Mouse (Mus musculus): ENCODE results near the gene Rbmx2. TPM values are rescaled to one million over a fixed set of nuclear protein-coding genes. Genes with fewer than 3 reads are reported as not detected.

The Rbmx2 gene
- polyA plus RNA-seq (2015; fragmentation: Nextera tagmentation; extraction: Ambion mirVana): 16.9 and 17.2 TPM in 2 replicates

DNA sequence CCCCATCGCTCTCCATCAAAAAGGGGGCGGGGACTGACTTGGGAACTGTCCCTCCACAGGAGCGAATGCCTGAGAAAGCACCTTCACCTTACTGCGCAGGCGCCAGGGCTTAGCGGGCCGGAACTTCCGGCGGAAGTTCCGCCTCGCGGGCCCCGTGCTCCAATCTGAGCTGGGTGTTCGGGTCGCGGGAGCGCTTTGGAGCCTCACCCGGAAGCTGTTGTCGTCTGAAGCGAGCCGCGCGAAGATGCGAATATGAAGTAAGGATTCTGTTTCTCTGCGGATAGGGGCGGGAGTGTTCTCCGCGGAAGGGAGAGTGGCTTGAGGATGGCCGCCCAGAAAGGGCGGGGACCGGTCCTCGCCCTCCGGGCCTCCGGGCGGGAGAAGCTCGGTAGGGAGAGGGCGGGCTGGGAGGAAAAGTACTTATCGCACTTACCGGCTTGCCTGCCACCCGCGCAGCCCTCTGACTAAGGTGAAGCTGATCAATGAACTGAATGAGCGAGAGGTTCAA lies at the start of gene Rbmx2:
TSS of gene Rbmx2 (plus strand) at position 141 of the 508 bp plus-strand sequence.
- H3K27me3 ChIP-seq (replicated peaks; ENCODE audit: control insufficient read depth, insufficient read depth, low read length): no peaks in the 10 kb centered on the region
- 14% methylated on average over 39 of the region's 42 CpGs for WGBS
- peak within 1 kb of the TSS; percentile 65 for H3K4me3 ChIP-seq (ENCODE audit: low read length)
- H3K9ac ChIP-seq (ENCODE audit: low read depth, low read length): peak within 1 kb of the TSS; percentile 66
- no peak within 1 kb of the TSS for H3K27ac ChIP-seq (ENCODE audit: low read depth, low read length)
- H3K36me3 ChIP-seq (ENCODE audit: control insufficient read depth, insufficient read depth, low read length): no peaks in the 10 kb centered on the region
- peaks cover 5% of the 10 kb centered on the region for H3K4me1 ChIP-seq (ENCODE audit: control insufficient read depth, insufficient read depth, low read depth, low read length)
- H3K9me3 ChIP-seq (ENCODE audit: control insufficient read depth, low read length): no peaks in the 10 kb centered on the region
- peak within 1 kb of the TSS; percentile 64 for H3K4me2 ChIP-seq (ENCODE audit: low read length)
- ATAC-seq: peak; percentile 100

DNA sequence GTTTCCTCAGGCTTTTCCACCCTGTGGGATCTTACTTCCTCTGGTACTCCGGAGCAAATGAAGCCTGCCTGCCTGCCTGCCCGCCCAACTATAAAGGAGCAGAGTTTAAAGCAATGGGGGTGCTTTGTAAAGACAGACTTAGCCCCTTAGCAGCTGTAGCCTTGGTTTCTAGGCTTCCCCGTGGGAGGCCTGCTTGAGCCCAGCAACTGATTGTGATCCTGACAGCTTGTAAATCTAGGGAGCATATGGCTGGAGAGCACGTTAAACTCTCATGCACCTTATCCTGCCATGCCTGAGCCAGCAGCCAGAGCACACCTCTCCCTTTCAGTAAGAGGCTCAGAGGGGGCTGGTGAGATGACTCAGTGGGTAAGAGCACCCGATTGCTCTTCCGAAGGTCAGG lies 28.0 kb upstream of the Rbmx2 start:
- Histone ChIP-seq H3K4me3 (ENCODE audit: low read length) (no peak overlapping the region), H3K9me3 (ENCODE audit: control insufficient read depth, low read length) (no peaks in the 10 kb centered on the region), H3K9ac (ENCODE audit: low read depth, low read length) (no peak overlapping the region), H3K36me3 (ENCODE audit: control insufficient read depth, insufficient read depth, low read length) (no peaks in the 10 kb centered on the region), H3K4me2 (ENCODE audit: low read length) (no peak overlapping the region), H3K4me1 (ENCODE audit: control insufficient read depth, insufficient read depth, low read depth, low read length) (no peaks in the 10 kb centered on the region), H3K27ac (ENCODE audit: low read depth, low read length) (no peak overlapping the region), H3K27me3 (replicated peaks; ENCODE audit: control insufficient read depth, insufficient read depth, low read length) (no peaks in the 10 kb centered on the region)
- 30% methylated on average over 6 of the region's 6 CpGs for WGBS
- ATAC-seq: peak; percentile 74

DNA sequence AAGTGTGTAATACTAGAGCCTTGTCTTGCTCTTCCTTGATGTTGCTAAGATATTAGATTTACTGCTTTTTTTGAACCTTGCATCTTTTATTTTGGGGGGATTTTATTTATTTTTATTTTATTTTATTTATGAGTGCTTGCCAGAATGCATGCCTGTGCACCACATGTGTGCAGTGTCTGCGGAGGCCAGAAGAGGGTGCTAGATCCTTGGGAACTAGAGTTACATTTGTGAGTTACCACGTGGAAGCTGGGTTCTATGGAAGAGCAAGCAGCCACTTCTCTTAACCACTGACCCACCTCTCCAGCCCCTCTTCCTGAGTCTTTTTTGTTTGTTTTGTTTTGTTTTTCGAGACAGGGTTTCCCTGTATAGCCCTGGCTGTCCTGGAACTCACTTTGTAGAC lies 25.2 kb upstream of the Rbmx2 start:
- Histone ChIP-seq H3K27ac (ENCODE audit: low read depth, low read length) (no peak overlapping the region), H3K4me3 (ENCODE audit: low read length) (no peak overlapping the region), H3K4me1 (ENCODE audit: control insufficient read depth, insufficient read depth, low read depth, low read length) (no peaks in the 10 kb centered on the region), H3K9ac (ENCODE audit: low read depth, low read length) (no peak overlapping the region), H3K9me3 (ENCODE audit: control insufficient read depth, low read length) (no peaks in the 10 kb centered on the region), H3K4me2 (ENCODE audit: low read length) (no peak overlapping the region), H3K27me3 (replicated peaks; ENCODE audit: control insufficient read depth, insufficient read depth, low read length) (no peaks in the 10 kb centered on the region), H3K36me3 (ENCODE audit: control insufficient read depth, insufficient read depth, low read length) (no peaks in the 10 kb centered on the region)
- no peak for ATAC-seq
- 66% methylated on average over 3 of the region's 3 CpGs for WGBS

DNA sequence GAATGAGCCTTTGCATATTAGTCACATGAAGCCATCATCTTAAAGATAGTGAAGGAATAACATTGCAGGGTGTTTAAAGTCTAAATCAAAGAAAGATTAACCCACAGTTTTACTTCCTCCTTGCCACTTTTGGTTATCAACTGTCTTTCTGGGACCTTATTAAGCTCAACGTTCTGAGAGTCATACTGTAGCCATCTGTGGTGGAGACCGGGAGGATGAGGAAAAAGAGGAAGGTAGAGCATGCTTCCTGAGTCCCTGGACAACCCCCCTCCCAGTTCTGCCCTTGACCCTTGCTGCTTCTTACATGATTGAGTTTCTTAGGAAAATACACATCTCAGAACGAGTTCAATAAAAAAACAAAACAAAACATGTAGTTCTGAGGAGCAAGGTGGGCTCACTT lies 23.1 kb upstream of the Rbmx2 start:
- Histone ChIP-seq H3K4me3 (ENCODE audit: low read length) (no peak overlapping the region), H3K36me3 (ENCODE audit: control insufficient read depth, insufficient read depth, low read length) (no peaks in the 10 kb centered on the region), H3K9ac (ENCODE audit: low read depth, low read length) (no peak overlapping the region), H3K9me3 (ENCODE audit: control insufficient read depth, low read length) (no peaks in the 10 kb centered on the region), H3K4me1 (ENCODE audit: control insufficient read depth, insufficient read depth, low read depth, low read length) (no peaks in the 10 kb centered on the region), H3K27ac (ENCODE audit: low read depth, low read length) (no peak overlapping the region), H3K4me2 (ENCODE audit: low read length) (no peak overlapping the region), H3K27me3 (replicated peaks; ENCODE audit: control insufficient read depth, insufficient read depth, low read length) (no peaks in the 10 kb centered on the region)
- 70% methylated on average over 3 of the region's 3 CpGs for WGBS
- no peak for ATAC-seq

DNA sequence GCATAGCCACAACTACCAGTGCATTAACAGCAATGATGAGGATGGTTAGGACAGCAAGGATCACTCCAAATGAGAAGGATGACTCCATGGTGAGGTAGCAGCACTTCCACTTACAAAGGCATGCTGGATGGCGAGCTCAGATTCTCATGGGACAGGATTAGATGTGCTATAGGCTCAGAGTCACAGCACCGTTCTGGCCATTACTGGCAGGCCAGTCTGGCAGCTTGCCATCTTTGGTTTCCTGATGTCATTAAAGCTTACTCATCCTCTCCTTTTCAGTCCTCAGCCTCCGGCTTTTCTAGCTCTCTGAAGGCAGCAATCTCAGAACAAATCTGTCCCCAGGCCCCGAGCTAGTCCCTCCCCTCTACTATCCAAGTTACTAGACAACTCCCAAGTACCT lies 20.6 kb upstream of the Rbmx2 start, which contains the start of gene Gpr119:
TSS of gene Gpr119 (minus strand) at position 308 of the 400 bp plus-strand sequence.
- no peak for ATAC-seq
- no peaks in the 10 kb centered on the region for H3K36me3 ChIP-seq (ENCODE audit: control insufficient read depth, insufficient read depth, low read length)
- 64% methylated on average over 4 of the region's 4 CpGs for WGBS

DNA sequence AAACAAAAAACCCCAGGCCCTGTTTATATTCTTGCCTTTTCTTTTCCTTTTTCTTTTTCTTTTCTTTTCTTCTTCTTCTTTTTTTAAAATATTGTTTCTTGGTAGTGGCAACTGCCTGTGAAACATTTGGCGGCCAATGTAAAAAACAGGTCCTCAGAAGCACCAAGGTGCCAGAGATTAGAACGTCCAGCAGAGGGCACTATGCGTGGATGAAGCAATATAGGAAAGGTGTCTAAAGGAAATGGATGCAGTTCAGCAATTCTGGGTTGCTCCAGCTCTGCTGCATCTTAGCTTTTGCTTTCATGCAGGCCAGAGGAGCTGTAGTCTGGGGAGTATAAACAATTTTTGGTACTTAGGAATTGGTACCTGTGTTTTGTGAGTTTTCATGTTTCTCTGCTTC lies 11.4 kb upstream of the Rbmx2 start:
- Histone ChIP-seq H3K9me3 (ENCODE audit: control insufficient read depth, low read length) (no peaks in the 10 kb centered on the region), H3K36me3 (ENCODE audit: control insufficient read depth, insufficient read depth, low read length) (no peaks in the 10 kb centered on the region), H3K4me1 (ENCODE audit: control insufficient read depth, insufficient read depth, low read depth, low read length) (no peaks in the 10 kb centered on the region), H3K9ac (ENCODE audit: low read depth, low read length) (no peak overlapping the region), H3K4me3 (ENCODE audit: low read length) (no peak overlapping the region), H3K27me3 (replicated peaks; ENCODE audit: control insufficient read depth, insufficient read depth, low read length) (no peaks in the 10 kb centered on the region), H3K27ac (ENCODE audit: low read depth, low read length) (no peak overlapping the region), H3K4me2 (ENCODE audit: low read length) (no peak overlapping the region)
- WGBS: 25% methylated on average over 3 of the region's 3 CpGs
- ATAC-seq: no peak

More for the DNA sequence above, 20.6 kb upstream of the Rbmx2 start, which contains the start of gene Gpr119:
- Histone ChIP-seq H3K9me3 (ENCODE audit: control insufficient read depth, low read length) (no peaks in the 10 kb centered on the region), H3K27ac (ENCODE audit: low read depth, low read length) (no peak within 1 kb of the TSS), H3K27me3 (replicated peaks; ENCODE audit: control insufficient read depth, insufficient read depth, low read length) (no peaks in the 10 kb centered on the region), H3K9ac (ENCODE audit: low read depth, low read length) (no peak within 1 kb of the TSS), H3K4me3 (ENCODE audit: low read length) (no peak within 1 kb of the TSS), H3K4me1 (ENCODE audit: control insufficient read depth, insufficient read depth, low read depth, low read length) (no peaks in the 10 kb centered on the region), H3K4me2 (ENCODE audit: low read length) (no peak within 1 kb of the TSS)

DNA sequence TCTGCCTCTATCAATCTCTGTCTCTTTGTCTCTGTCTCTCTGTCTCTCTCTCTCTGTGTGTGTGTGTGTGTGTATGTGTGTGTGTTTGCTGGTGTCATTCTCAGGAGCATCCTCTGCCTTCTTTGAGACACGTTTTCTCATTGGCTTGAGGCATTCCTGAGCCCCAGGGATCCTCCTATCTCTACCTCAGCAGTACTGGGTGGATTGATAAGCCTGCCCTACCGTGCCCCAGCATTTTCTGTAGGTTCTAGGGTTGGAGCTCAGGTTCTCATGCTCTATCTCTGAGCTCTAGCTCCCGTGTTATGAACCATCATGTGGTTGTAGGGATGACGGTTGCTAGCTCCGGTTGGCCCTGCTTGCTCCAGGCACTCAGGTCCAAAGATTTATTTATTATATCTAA lies 10.9 kb upstream of the Rbmx2 start:
- Histone ChIP-seq H3K27me3 (replicated peaks; ENCODE audit: control insufficient read depth, insufficient read depth, low read length) (no peaks in the 10 kb centered on the region), H3K4me2 (ENCODE audit: low read length) (no peak overlapping the region), H3K9me3 (ENCODE audit: control insufficient read depth, low read length) (no peaks in the 10 kb centered on the region), H3K27ac (ENCODE audit: low read depth, low read length) (no peak overlapping the region), H3K9ac (ENCODE audit: low read depth, low read length) (no peak overlapping the region), H3K36me3 (ENCODE audit: control insufficient read depth, insufficient read depth, low read length) (no peaks in the 10 kb centered on the region), H3K4me1 (ENCODE audit: control insufficient read depth, insufficient read depth, low read depth, low read length) (no peaks in the 10 kb centered on the region), H3K4me3 (ENCODE audit: low read length) (no peak overlapping the region)
- no peak for ATAC-seq
- 78% methylated on average over 5 of the region's 5 CpGs for WGBS

DNA sequence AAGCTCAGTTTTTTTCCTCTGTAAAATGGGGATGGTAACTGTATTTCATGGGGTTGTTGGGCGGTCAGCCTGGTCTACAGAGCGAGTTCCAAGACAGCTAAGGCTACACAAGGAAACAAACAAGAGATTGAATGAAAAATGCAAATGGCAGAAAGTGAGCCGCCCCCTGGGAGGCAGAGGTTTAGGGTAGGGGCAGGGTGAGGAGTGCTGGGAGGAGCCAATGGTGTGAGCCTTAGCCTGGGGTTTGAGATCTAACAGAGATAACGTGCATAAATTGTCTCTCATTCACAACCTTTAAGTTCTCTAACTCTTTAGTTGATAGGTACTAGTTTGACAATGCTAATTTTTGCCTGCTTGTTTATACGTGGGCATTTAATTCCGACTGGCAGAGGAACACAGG lies 344 bp upstream of the Rbmx2 start:
- ATAC-seq: peak; percentile 93
- Histone ChIP-seq H3K9ac (ENCODE audit: low read depth, low read length) (0 out of 2 replicates have a peak overlapping the region, but pooled peaks have one; percentile 25), H3K27ac (ENCODE audit: low read depth, low read length) (no peak overlapping the region), H3K4me3 (ENCODE audit: low read length) (peak overlapping the region; percentile 65), H3K9me3 (ENCODE audit: control insufficient read depth, low read length) (no peaks in the 10 kb centered on the region), H3K4me2 (ENCODE audit: low read length) (peak overlapping the region; percentile 58), H3K36me3 (ENCODE audit: control insufficient read depth, insufficient read depth, low read length) (no peaks in the 10 kb centered on the region), H3K4me1 (ENCODE audit: control insufficient read depth, insufficient read depth, low read depth, low read length) (peaks cover 5% of the 10 kb centered on the region), H3K27me3 (replicated peaks; ENCODE audit: control insufficient read depth, insufficient read depth, low read length) (no peaks in the 10 kb centered on the region)
- 17% methylated on average over 6 of the region's 6 CpGs for WGBS

DNA sequence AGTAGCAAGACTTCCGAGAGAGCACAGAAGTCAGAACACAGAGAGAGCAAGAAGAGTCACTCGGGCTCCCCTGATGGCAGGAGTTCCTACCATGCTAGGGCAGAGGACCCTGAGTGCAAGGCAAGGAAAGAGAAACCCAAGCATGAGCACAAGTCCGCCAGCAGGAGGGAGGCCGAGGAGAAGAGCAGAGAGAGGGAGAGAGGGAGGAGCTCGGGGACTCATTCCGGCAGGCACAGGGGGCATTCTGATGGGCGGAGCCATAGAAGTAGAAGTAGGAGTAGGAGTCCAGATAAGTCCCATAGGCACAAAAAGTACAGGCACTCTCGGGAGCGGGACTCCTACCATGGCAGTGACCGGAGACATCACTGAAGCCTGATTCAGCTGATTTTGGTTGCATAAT lies 14.9 kb downstream of the Rbmx2 start:
- H3K4me3 ChIP-seq (ENCODE audit: low read length): no peak overlapping the region
- no peaks in the 10 kb centered on the region for H3K9me3 ChIP-seq (ENCODE audit: control insufficient read depth, low read length)
- no peaks in the 10 kb centered on the region for H3K4me1 ChIP-seq (ENCODE audit: control insufficient read depth, insufficient read depth, low read depth, low read length)
- H3K27ac ChIP-seq (ENCODE audit: low read depth, low read length): no peak overlapping the region
- no peak overlapping the region for H3K9ac ChIP-seq (ENCODE audit: low read depth, low read length)
- no peak for ATAC-seq
- 84% methylated on average over 10 of the region's 10 CpGs for WGBS
- H3K36me3 ChIP-seq (ENCODE audit: control insufficient read depth, insufficient read depth, low read length): no peaks in the 10 kb centered on the region
- H3K27me3 ChIP-seq (replicated peaks; ENCODE audit: control insufficient read depth, insufficient read depth, low read length): no peaks in the 10 kb centered on the region
- no peak overlapping the region for H3K4me2 ChIP-seq (ENCODE audit: low read length)

DNA sequence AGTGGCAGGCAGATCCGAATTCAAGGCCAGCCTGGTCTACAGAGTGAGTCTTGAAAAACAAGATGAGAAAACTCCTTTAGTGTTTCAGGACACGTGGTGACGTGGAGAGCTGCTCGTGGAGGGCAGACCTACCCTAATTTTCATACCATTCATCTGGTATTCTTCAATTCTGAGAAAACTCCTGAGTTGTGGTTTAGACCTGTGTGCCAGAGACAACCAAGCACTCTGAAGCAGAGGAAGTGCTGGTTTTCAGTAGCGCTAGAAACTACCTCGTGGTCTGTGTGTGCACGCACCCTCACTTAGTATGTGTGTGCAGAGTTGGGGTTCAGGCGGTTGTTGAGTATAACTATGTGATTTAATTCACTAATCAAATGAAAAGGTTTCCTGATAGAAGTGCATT lies 18.0 kb downstream of the Rbmx2 start:
- no peaks in the 10 kb centered on the region for H3K4me1 ChIP-seq (ENCODE audit: control insufficient read depth, insufficient read depth, low read depth, low read length)
- ATAC-seq: no peak
- H3K27ac ChIP-seq (ENCODE audit: low read depth, low read length): no peak overlapping the region
- no peak overlapping the region for H3K4me3 ChIP-seq (ENCODE audit: low read length)
- no peaks in the 10 kb centered on the region for H3K36me3 ChIP-seq (ENCODE audit: control insufficient read depth, insufficient read depth, low read length)
- no peaks in the 10 kb centered on the region for H3K9me3 ChIP-seq (ENCODE audit: control insufficient read depth, low read length)
- no peak overlapping the region for H3K4me2 ChIP-seq (ENCODE audit: low read length)
- no peak overlapping the region for H3K9ac ChIP-seq (ENCODE audit: low read depth, low read length)
- WGBS: 91% methylated on average over 8 of the region's 8 CpGs
- H3K27me3 ChIP-seq (replicated peaks; ENCODE audit: control insufficient read depth, insufficient read depth, low read length): no peaks in the 10 kb centered on the region
